Mouse (Mus musculus): ENCODE data around the gene Fto. TPM values are rescaled to one million over a fixed set of nuclear protein-coding genes. Genes with fewer than 3 reads are reported as not detected.

Gene Fto
- polyA plus RNA-seq, 1 experiment from 2014 or later = 43.5 TPM

GRCm38 (mm10) chr8:91505411-91505954, 192.2 kb downstream of the Fto start:
- Histone ChIP-seq H3K27ac (no peak overlapping the region), H3K36me3 (ENCODE audit: inconsistent target) (no peaks in the 10 kb centered on the region), H3K79me2 (ENCODE audit: inconsistent target) (no peaks in the 10 kb centered on the region), H3K4me3 (ENCODE audit: inconsistent target) (no peak overlapping the region)
- WGBS (ENCODE audit: missing documents) = 96% methylated on average over 8 of the region's 8 CpGs

GRCm38 (mm10) chr8:91505997-91506672, 192.8 kb downstream of the Fto start:
- Histone ChIP-seq H3K27ac (no peak overlapping the region), H3K4me3 (ENCODE audit: inconsistent target) (no peak overlapping the region), H3K36me3 (ENCODE audit: inconsistent target) (no peaks in the 10 kb centered on the region), H3K79me2 (ENCODE audit: inconsistent target) (no peaks in the 10 kb centered on the region)
- WGBS (ENCODE audit: missing documents) = 93% methylated on average over 3 of the region's 4 CpGs

- WGBS (ENCODE audit: missing documents) = 91% methylated on average over 6 of the region's 6 CpGs
- Histone ChIP-seq H3K4me3 (ENCODE audit: inconsistent target) (no peak overlapping the region), H3K79me2 (ENCODE audit: inconsistent target) (no peaks in the 10 kb centered on the region), H3K36me3 (ENCODE audit: inconsistent target) (no peaks in the 10 kb centered on the region), H3K27ac (no peak overlapping the region)
Measured at GRCm38 (mm10) chr8:91506682-91507257, 193.4 kb downstream of the Fto start.

GRCm38 (mm10) chr8:91507681-91508097, 194.4 kb downstream of the Fto start:
- no peak overlapping the region for H3K4me3 ChIP-seq (ENCODE audit: inconsistent target)
- no peaks in the 10 kb centered on the region for H3K79me2 ChIP-seq (ENCODE audit: inconsistent target)
- WGBS (ENCODE audit: missing documents) = 8% methylated on average over 7 of the region's 7 CpGs
- H3K27ac ChIP-seq = no peak overlapping the region
- H3K36me3 ChIP-seq (ENCODE audit: inconsistent target) = no peaks in the 10 kb centered on the region

- no peaks in the 10 kb centered on the region for H3K79me2 ChIP-seq (ENCODE audit: inconsistent target)
- H3K27ac ChIP-seq = no peak overlapping the region
- 88% methylated on average over 4 of the region's 4 CpGs for WGBS (ENCODE audit: missing documents)
- no peak overlapping the region for H3K4me3 ChIP-seq (ENCODE audit: inconsistent target)
- no peaks in the 10 kb centered on the region for H3K36me3 ChIP-seq (ENCODE audit: inconsistent target)
Measured at GRCm38 (mm10) chr8:91508284-91508683, 195.0 kb downstream of the Fto start.

GRCm38 (mm10) chr8:91509206-91509899, 196.0 kb downstream of the Fto start:
- WGBS (ENCODE audit: missing documents) = 96% methylated on average over 8 of the region's 8 CpGs
- no peaks in the 10 kb centered on the region for H3K36me3 ChIP-seq (ENCODE audit: inconsistent target)
- H3K79me2 ChIP-seq (ENCODE audit: inconsistent target) = no peaks in the 10 kb centered on the region

GRCm38 (mm10) chr8:91509900-91510260, 196.6 kb downstream of the Fto start:
- Histone ChIP-seq H3K79me2 (ENCODE audit: inconsistent target) (no peaks in the 10 kb centered on the region), H3K27ac (no peak overlapping the region), H3K36me3 (ENCODE audit: inconsistent target) (no peaks in the 10 kb centered on the region), H3K4me3 (ENCODE audit: inconsistent target) (no peak overlapping the region)
- WGBS (ENCODE audit: missing documents) = 91% methylated on average over 6 of the region's 6 CpGs

More at GRCm38 (mm10) chr8:91509206-91509899, 196.0 kb downstream of the Fto start:
- H3K4me3 ChIP-seq (ENCODE audit: inconsistent target) = no peak overlapping the region
- no peak overlapping the region for H3K27ac ChIP-seq

- no peaks in the 10 kb centered on the region for H3K79me2 ChIP-seq (ENCODE audit: inconsistent target)
- WGBS (ENCODE audit: missing documents) = 32% methylated on average over 5 of the region's 5 CpGs
- H3K4me3 ChIP-seq (ENCODE audit: inconsistent target) = no peak overlapping the region
- H3K36me3 ChIP-seq (ENCODE audit: inconsistent target) = no peaks in the 10 kb centered on the region
- H3K27ac ChIP-seq = no peak overlapping the region
Measured at GRCm38 (mm10) chr8:91510716-91511115, 197.4 kb downstream of the Fto start.

GRCm38 (mm10) chr8:91511943-91512342, 198.6 kb downstream of the Fto start:
- Histone ChIP-seq H3K27ac (no peak overlapping the region), H3K79me2 (ENCODE audit: inconsistent target) (no peaks in the 10 kb centered on the region), H3K4me3 (ENCODE audit: inconsistent target) (no peak overlapping the region), H3K36me3 (ENCODE audit: inconsistent target) (no peaks in the 10 kb centered on the region)
- WGBS (ENCODE audit: missing documents) = 71% methylated on average over 4 of the region's 4 CpGs

- 90% methylated on average over 16 of the region's 16 CpGs for WGBS (ENCODE audit: missing documents)
- no peaks in the 10 kb centered on the region for H3K79me2 ChIP-seq (ENCODE audit: inconsistent target)
- H3K27ac ChIP-seq = no peak overlapping the region
- no peak overlapping the region for H3K4me3 ChIP-seq (ENCODE audit: inconsistent target)
- no peaks in the 10 kb centered on the region for H3K36me3 ChIP-seq (ENCODE audit: inconsistent target)
Measured at GRCm38 (mm10) chr8:91514752-91515478, 201.6 kb downstream of the Fto start.

- Histone ChIP-seq H3K79me2 (ENCODE audit: inconsistent target) (no peaks in the 10 kb centered on the region), H3K4me3 (ENCODE audit: inconsistent target) (no peak overlapping the region), H3K36me3 (ENCODE audit: inconsistent target) (no peaks in the 10 kb centered on the region), H3K27ac (no peak overlapping the region)
- 90% methylated on average over 7 of the region's 7 CpGs for WGBS (ENCODE audit: missing documents)
Measured at GRCm38 (mm10) chr8:91516422-91516821, 203.1 kb downstream of the Fto start.

- H3K27ac ChIP-seq = no peak overlapping the region
Measured at GRCm38 (mm10) chr8:91518085-91518484, 204.8 kb downstream of the Fto start.

GRCm38 (mm10) chr8:91522201-91522600, 208.9 kb downstream of the Fto start:
- no peaks in the 10 kb centered on the region for H3K79me2 ChIP-seq (ENCODE audit: inconsistent target)
- H3K4me3 ChIP-seq (ENCODE audit: inconsistent target) = no peak overlapping the region
- no peaks in the 10 kb centered on the region for H3K36me3 ChIP-seq (ENCODE audit: inconsistent target)
- WGBS (ENCODE audit: missing documents) = 98% methylated on average over 12 of the region's 12 CpGs
- no peak overlapping the region for H3K27ac ChIP-seq

More at GRCm38 (mm10) chr8:91518085-91518484, 204.8 kb downstream of the Fto start:
- H3K36me3 ChIP-seq (ENCODE audit: inconsistent target) = no peaks in the 10 kb centered on the region
- WGBS (ENCODE audit: missing documents) = 61% methylated on average over 6 of the region's 6 CpGs
- no peak overlapping the region for H3K4me3 ChIP-seq (ENCODE audit: inconsistent target)
- H3K79me2 ChIP-seq (ENCODE audit: inconsistent target) = no peaks in the 10 kb centered on the region

GRCm38 (mm10) chr8:91524056-91524864, 210.9 kb downstream of the Fto start:
- Histone ChIP-seq H3K79me2 (ENCODE audit: inconsistent target) (no peaks in the 10 kb centered on the region), H3K36me3 (ENCODE audit: inconsistent target) (no peaks in the 10 kb centered on the region), H3K4me3 (ENCODE audit: inconsistent target) (no peak overlapping the region), H3K27ac (no peak overlapping the region)
- WGBS (ENCODE audit: missing documents) = 90% methylated on average over 15 of the region's 16 CpGs
